Mouse (Mus musculus) heart, embryonic 10.5 days (tissue): ENCODE measurements around the gene Rasgef1a. TPM values are rescaled to one million over a fixed set of nuclear protein-coding genes. Genes with fewer than 3 reads are reported as not detected.
A peak's percentile ranks its signal among the peaks of the same experiment; 100 is the strongest.

Experiments used
- DNase-seq: peaks from one replicate; pipeline ENCODE4 v3.0.0-alpha.2; 2017; ENCODE audit warnings: low spot score
- H3K27ac ChIP-seq: fragments of 300-500 bp; sonication (generic); 2 replicates; pipeline ENCODE4 v1.5.1; 2016; ENCODE audit warnings: mild to moderate bottlenecking
- H3K27me3 ChIP-seq: fragments of 300-500 bp; sonication (generic); 2 replicates; pipeline ENCODE4 v1.6.1; 2016; ENCODE audit warnings: mild to moderate bottlenecking; ENCODE audit not compliant: poor library complexity, insufficient read depth, severe bottlenecking
- H3K36me3 ChIP-seq: fragments of 300-500 bp; sonication (generic); 2 replicates; pipeline ENCODE4 v1.6.1; 2016; ENCODE audit warnings: mild to moderate bottlenecking, moderate library complexity
- H3K4me1 ChIP-seq: fragments of 300-500 bp; sonication (generic); 2 replicates; pipeline ENCODE4 v1.6.1; 2016; ENCODE audit warnings: mild to moderate bottlenecking
- H3K4me3 ChIP-seq: fragments of 300-500 bp; sonication (generic); 2 replicates; pipeline ENCODE4 v1.5.1; 2016; ENCODE audit warnings: mild to moderate bottlenecking, moderate library complexity
- H3K9me3 ChIP-seq: fragments of 300-500 bp; sonication (generic); 2 replicates; pipeline ENCODE4 v1.6.1; 2016; ENCODE audit warnings: mild to moderate bottlenecking, moderate library complexity
- whole genome bisulfite sequencing: fragments of 180-500 bp; shearing (Covaris S2); methylation state at CpG from one replicate; pipeline ENCODE4 v1.1.7; 2016; 5-methylcytosine and 5-hydroxymethylcytosine counted together
- polyA plus RNA-seq: library from polyadenylated mRNA; unstranded; fragments of >200 nt; fragmentation: Nextera tagmentation; extraction: Ambion mirVana; gene quantifications from 2 replicates; pipeline ENCODE4 v1.2.1, GENCODE M21; 2016

The Rasgef1a gene
- polyA plus RNA-seq, 1 experiment from 2014 or later, result 0.35 TPM

GRCm38 (mm10) chr6:118066199-118067081 lies 55.2 kb downstream of the Rasgef1a start:
- Histone ChIP-seq H3K27ac (peak overlapping the region; percentile 76), H3K9me3 (no peaks in the 10 kb centered on the region), H3K4me1 (peaks cover 23% of the 10 kb centered on the region), H3K4me3 (peak overlapping the region; percentile 71), H3K36me3 (no peaks in the 10 kb centered on the region), H3K27me3 (peaks cover 54% of the 10 kb centered on the region)
- WGBS, result 2% methylated on average over 40 of the region's 40 CpGs
- DNase-seq, result no peak

- H3K36me3 ChIP-seq, result no peaks in the 10 kb centered on the region
- no peaks in the 10 kb centered on the region for H3K9me3 ChIP-seq
- WGBS, result 70% methylated on average over 7 of the region's 7 CpGs
- H3K4me3 ChIP-seq, result no peak overlapping the region
- H3K27me3 ChIP-seq, result peaks cover 54% of the 10 kb centered on the region
- peaks cover 26% of the 10 kb centered on the region for H3K4me1 ChIP-seq
- DNase-seq, result no peak
- H3K27ac ChIP-seq, result no peak overlapping the region
Observed at GRCm38 (mm10) chr6:118067720-118068119, 56.5 kb downstream of the Rasgef1a start.

- WGBS, result 70% methylated on average over 5 of the region's 5 CpGs
- no peaks in the 10 kb centered on the region for H3K9me3 ChIP-seq
- peaks cover 38% of the 10 kb centered on the region for H3K4me1 ChIP-seq
- no peak overlapping the region for H3K4me3 ChIP-seq
- DNase-seq, result no peak
- no peak overlapping the region for H3K27ac ChIP-seq
- H3K27me3 ChIP-seq, result peaks cover 42% of the 10 kb centered on the region
- no peaks in the 10 kb centered on the region for H3K36me3 ChIP-seq
Observed at GRCm38 (mm10) chr6:118070321-118071012, 59.2 kb downstream of the Rasgef1a start.

GRCm38 (mm10) chr6:118071013-118071350 lies 59.7 kb downstream of the Rasgef1a start:
- Histone ChIP-seq H3K4me1 (peaks cover 33% of the 10 kb centered on the region), H3K4me3 (no peak overlapping the region), H3K36me3 (no peaks in the 10 kb centered on the region), H3K9me3 (no peaks in the 10 kb centered on the region), H3K27ac (no peak overlapping the region), H3K27me3 (peaks cover 42% of the 10 kb centered on the region)
- DNase-seq, result no peak
- WGBS, result 77% methylated on average over 4 of the region's 4 CpGs

GRCm38 (mm10) chr6:118071416-118071815 lies 60.2 kb downstream of the Rasgef1a start:
- no peak for DNase-seq
- Histone ChIP-seq H3K4me3 (no peak overlapping the region), H3K27me3 (peaks cover 37% of the 10 kb centered on the region), H3K36me3 (no peaks in the 10 kb centered on the region), H3K27ac (no peak overlapping the region), H3K9me3 (no peaks in the 10 kb centered on the region), H3K4me1 (peaks cover 31% of the 10 kb centered on the region)
- 74% methylated on average over 3 of the region's 3 CpGs for WGBS

GRCm38 (mm10) chr6:118072176-118072575 lies 60.9 kb downstream of the Rasgef1a start:
- Histone ChIP-seq H3K27me3 (peaks cover 30% of the 10 kb centered on the region), H3K4me1 (peaks cover 31% of the 10 kb centered on the region), H3K9me3 (no peaks in the 10 kb centered on the region), H3K27ac (no peak overlapping the region), H3K36me3 (no peaks in the 10 kb centered on the region), H3K4me3 (no peak overlapping the region)
- 76% methylated on average over 1 of the region's 1 CpGs for WGBS
- DNase-seq, result no peak

GRCm38 (mm10) chr6:118074151-118074550 lies 62.9 kb downstream of the Rasgef1a start:
- H3K27ac ChIP-seq, result peak overlapping the region; percentile 71
- no peak for DNase-seq

GRCm38 (mm10) chr6:118076256-118076655 lies 65.0 kb downstream of the Rasgef1a start:
- WGBS, result 69% methylated on average over 3 of the region's 3 CpGs
- Histone ChIP-seq H3K9me3 (no peaks in the 10 kb centered on the region), H3K27me3 (peaks cover 46% of the 10 kb centered on the region), H3K27ac (no peak overlapping the region), H3K4me1 (peaks cover 35% of the 10 kb centered on the region), H3K36me3 (no peaks in the 10 kb centered on the region), H3K4me3 (no peak overlapping the region)
- no peak for DNase-seq

More at GRCm38 (mm10) chr6:118074151-118074550, 62.9 kb downstream of the Rasgef1a start:
- H3K27me3 ChIP-seq, result peaks cover 32% of the 10 kb centered on the region
- WGBS, result 40% methylated on average over 3 of the region's 3 CpGs
- H3K9me3 ChIP-seq, result no peaks in the 10 kb centered on the region
- peaks cover 32% of the 10 kb centered on the region for H3K4me1 ChIP-seq
- H3K36me3 ChIP-seq, result no peaks in the 10 kb centered on the region
- no peak overlapping the region for H3K4me3 ChIP-seq

- Histone ChIP-seq H3K27me3 (peaks cover 46% of the 10 kb centered on the region), H3K4me3 (no peak overlapping the region), H3K4me1 (peaks cover 35% of the 10 kb centered on the region), H3K36me3 (no peaks in the 10 kb centered on the region), H3K27ac (no peak overlapping the region), H3K9me3 (no peaks in the 10 kb centered on the region)
- DNase-seq, result peak; percentile 43
- WGBS, result 73% methylated on average over 8 of the region's 8 CpGs
Observed at GRCm38 (mm10) chr6:118076748-118077147, 65.5 kb downstream of the Rasgef1a start.

GRCm38 (mm10) chr6:118077421-118077820 lies 66.2 kb downstream of the Rasgef1a start:
- WGBS, result 63% methylated on average over 7 of the region's 7 CpGs
- no peak overlapping the region for H3K4me3 ChIP-seq
- H3K27me3 ChIP-seq, result peaks cover 46% of the 10 kb centered on the region
- no peaks in the 10 kb centered on the region for H3K36me3 ChIP-seq
- no peak overlapping the region for H3K27ac ChIP-seq
- DNase-seq, result no peak
- H3K9me3 ChIP-seq, result no peaks in the 10 kb centered on the region
- H3K4me1 ChIP-seq, result peaks cover 32% of the 10 kb centered on the region

- Histone ChIP-seq H3K9me3 (no peaks in the 10 kb centered on the region), H3K4me3 (no peak overlapping the region), H3K4me1 (peaks cover 29% of the 10 kb centered on the region), H3K27me3 (peaks cover 46% of the 10 kb centered on the region), H3K36me3 (no peaks in the 10 kb centered on the region), H3K27ac (no peak overlapping the region)
- 76% methylated on average over 10 of the region's 10 CpGs for WGBS
- DNase-seq, result no peak
Observed at GRCm38 (mm10) chr6:118078751-118079150, 67.5 kb downstream of the Rasgef1a start.

- Histone ChIP-seq H3K27ac (no peak overlapping the region), H3K9me3 (no peaks in the 10 kb centered on the region), H3K4me1 (peaks cover 25% of the 10 kb centered on the region), H3K36me3 (no peaks in the 10 kb centered on the region), H3K4me3 (no peak overlapping the region), H3K27me3 (peaks cover 46% of the 10 kb centered on the region)
- no peak for DNase-seq
- 63% methylated on average over 3 of the region's 3 CpGs for WGBS
Observed at GRCm38 (mm10) chr6:118079292-118079691, 68.1 kb downstream of the Rasgef1a start.

GRCm38 (mm10) chr6:118079762-118080465 lies 68.7 kb downstream of the Rasgef1a start:
- peaks cover 46% of the 10 kb centered on the region for H3K27me3 ChIP-seq
- WGBS, result 62% methylated on average over 10 of the region's 10 CpGs
- no peak overlapping the region for H3K4me3 ChIP-seq
- H3K4me1 ChIP-seq, result peaks cover 20% of the 10 kb centered on the region
- no peaks in the 10 kb centered on the region for H3K36me3 ChIP-seq
- H3K9me3 ChIP-seq, result no peaks in the 10 kb centered on the region
- H3K27ac ChIP-seq, result no peak overlapping the region
- no peak for DNase-seq
